Mouse (Mus musculus): ENCODE results near the gene Pla2g2d.
A peak's percentile ranks its signal among the peaks of the same experiment; 100 is the strongest.

The Pla2g2d gene

GRCm38 (mm10) chr4:138757416-138757815, 18.1 kb upstream of the Pla2g2d start, which contains the start of gene Pla2g2f:
Pla2g2f (minus strand) TSS chr4:138757626.
- Histone ChIP-seq H3K4me1 (replicated peaks; ENCODE audit: low read depth, low read length) (peaks cover 20% of the 10 kb centered on the region), H3K4me3 (replicated peaks; ENCODE audit: low read length) (no peak within 1 kb of the TSS), H3K9me3 (ENCODE audit: low read length) (no peaks in the 10 kb centered on the region), H3K36me3 (ENCODE audit: insufficient read depth, low read length) (no peaks in the 10 kb centered on the region), H3K27me3 (ENCODE audit: insufficient read depth, low read length) (peaks cover 11% of the 10 kb centered on the region; the same call in 1 of the 2 replicates)
- TF ChIP-seq NANOG (IDR thresholded peaks at IDR 0.05; ENCODE audit: borderline replicate concordance, low read length) (no peak), POU5F1 (IDR thresholded peaks at IDR 0.05; ENCODE audit: borderline replicate concordance, low read length) (no peak), CTCF (conservative IDR thresholded peaks at IDR 0.05; ENCODE audit: low read length) (no peak)

GRCm38 (mm10) chr4:138762266-138762665, 13.3 kb upstream of the Pla2g2d start:
- Histone ChIP-seq H3K4me3 (replicated peaks; ENCODE audit: low read length) (no peak overlapping the region), H3K36me3 (ENCODE audit: insufficient read depth, low read length) (no peaks in the 10 kb centered on the region), H3K4me1 (replicated peaks; ENCODE audit: low read depth, low read length) (no peaks in the 10 kb centered on the region), H3K9me3 (ENCODE audit: low read length) (no peaks in the 10 kb centered on the region), H3K27me3 (ENCODE audit: insufficient read depth, low read length) (peaks cover 13% of the 10 kb centered on the region)
- TF ChIP-seq POU5F1 (IDR thresholded peaks at IDR 0.05; ENCODE audit: borderline replicate concordance, low read length) = no peak
- TF ChIP-seq CTCF (conservative IDR thresholded peaks at IDR 0.05; ENCODE audit: low read length) = no peak
- TF ChIP-seq NANOG (IDR thresholded peaks at IDR 0.05; ENCODE audit: borderline replicate concordance, low read length) = no peak

GRCm38 (mm10) chr4:138771970-138772369, 3.6 kb upstream of the Pla2g2d start:
- Histone ChIP-seq H3K4me1 (replicated peaks; ENCODE audit: low read depth, low read length) (no peaks in the 10 kb centered on the region), H3K27me3 (ENCODE audit: insufficient read depth, low read length) (peaks cover 22% of the 10 kb centered on the region), H3K9me3 (ENCODE audit: low read length) (no peaks in the 10 kb centered on the region), H3K36me3 (ENCODE audit: insufficient read depth, low read length) (no peaks in the 10 kb centered on the region), H3K4me3 (replicated peaks; ENCODE audit: low read length) (no peak overlapping the region)
- TF ChIP-seq CTCF (conservative IDR thresholded peaks at IDR 0.05; ENCODE audit: low read length) (no peak), POU5F1 (IDR thresholded peaks at IDR 0.05; ENCODE audit: borderline replicate concordance, low read length) (no peak), NANOG (IDR thresholded peaks at IDR 0.05; ENCODE audit: borderline replicate concordance, low read length) (no peak)

- TF ChIP-seq NANOG (IDR thresholded peaks at IDR 0.05; ENCODE audit: borderline replicate concordance, low read length) (no peak), CTCF (conservative IDR thresholded peaks at IDR 0.05; ENCODE audit: low read length) (no peak), POU5F1 (IDR thresholded peaks at IDR 0.05; ENCODE audit: borderline replicate concordance, low read length) (no peak)
- Histone ChIP-seq H3K27me3 (ENCODE audit: insufficient read depth, low read length) (peaks cover 23% of the 10 kb centered on the region), H3K9me3 (ENCODE audit: low read length) (no peaks in the 10 kb centered on the region), H3K36me3 (ENCODE audit: insufficient read depth, low read length) (no peaks in the 10 kb centered on the region), H3K4me1 (replicated peaks; ENCODE audit: low read depth, low read length) (peaks cover 3% of the 10 kb centered on the region; the same call in 1 of the 2 replicates), H3K4me3 (replicated peaks; ENCODE audit: low read length) (no peak overlapping the region)
Measured at GRCm38 (mm10) chr4:138772386-138772785, 3.1 kb upstream of the Pla2g2d start.

- Histone ChIP-seq H3K27me3 (ENCODE audit: insufficient read depth, low read length) (peaks cover 48% of the 10 kb centered on the region), H3K4me3 (replicated peaks; ENCODE audit: low read length) (no peak overlapping the region), H3K36me3 (ENCODE audit: insufficient read depth, low read length) (no peaks in the 10 kb centered on the region), H3K4me1 (replicated peaks; ENCODE audit: low read depth, low read length) (peaks cover 34% of the 10 kb centered on the region), H3K9me3 (ENCODE audit: low read length) (no peaks in the 10 kb centered on the region)
- TF ChIP-seq POU5F1 (IDR thresholded peaks at IDR 0.05; ENCODE audit: borderline replicate concordance, low read length) (no peak), CTCF (conservative IDR thresholded peaks at IDR 0.05; ENCODE audit: low read length) (no peak), NANOG (IDR thresholded peaks at IDR 0.05; ENCODE audit: borderline replicate concordance, low read length) (no peak)
Measured at GRCm38 (mm10) chr4:138777417-138778407, 2.2 kb downstream of the Pla2g2d start.

GRCm38 (mm10) chr4:138780300-138780699, 4.8 kb downstream of the Pla2g2d start:
- Histone ChIP-seq H3K4me3 (replicated peaks; ENCODE audit: low read length) (no peak overlapping the region), H3K9me3 (ENCODE audit: low read length) (no peaks in the 10 kb centered on the region), H3K36me3 (ENCODE audit: insufficient read depth, low read length) (no peaks in the 10 kb centered on the region), H3K27me3 (ENCODE audit: insufficient read depth, low read length) (peaks cover 48% of the 10 kb centered on the region), H3K4me1 (replicated peaks; ENCODE audit: low read depth, low read length) (peaks cover 34% of the 10 kb centered on the region)
- no peak for TF ChIP-seq POU5F1 (IDR thresholded peaks at IDR 0.05; ENCODE audit: borderline replicate concordance, low read length)
- TF ChIP-seq CTCF (conservative IDR thresholded peaks at IDR 0.05; ENCODE audit: low read length) = no peak
- TF ChIP-seq NANOG (IDR thresholded peaks at IDR 0.05; ENCODE audit: borderline replicate concordance, low read length) = no peak

- Histone ChIP-seq H3K4me1 (replicated peaks; ENCODE audit: low read depth, low read length) (peaks cover 39% of the 10 kb centered on the region), H3K36me3 (ENCODE audit: insufficient read depth, low read length) (no peaks in the 10 kb centered on the region), H3K27me3 (ENCODE audit: insufficient read depth, low read length) (peaks cover 32% of the 10 kb centered on the region), H3K9me3 (ENCODE audit: low read length) (no peaks in the 10 kb centered on the region), H3K4me3 (replicated peaks; ENCODE audit: low read length) (no peak overlapping the region)
- TF ChIP-seq POU5F1 (IDR thresholded peaks at IDR 0.05; ENCODE audit: borderline replicate concordance, low read length) (no peak), NANOG (IDR thresholded peaks at IDR 0.05; ENCODE audit: borderline replicate concordance, low read length) (no peak), CTCF (conservative IDR thresholded peaks at IDR 0.05; ENCODE audit: low read length) (no peak)
Measured at GRCm38 (mm10) chr4:138782098-138782497, 6.6 kb downstream of the Pla2g2d start.

- H3K4me1 ChIP-seq (replicated peaks; ENCODE audit: low read depth, low read length) = peaks cover 16% of the 10 kb centered on the region
- TF ChIP-seq POU5F1 (IDR thresholded peaks at IDR 0.05; ENCODE audit: borderline replicate concordance, low read length) = no peak
- TF ChIP-seq CTCF (conservative IDR thresholded peaks at IDR 0.05; ENCODE audit: low read length) = peak; percentile 44
- TF ChIP-seq NANOG (IDR thresholded peaks at IDR 0.05; ENCODE audit: borderline replicate concordance, low read length) = no peak
- no peaks in the 10 kb centered on the region for H3K9me3 ChIP-seq (ENCODE audit: low read length)
- peaks cover 11% of the 10 kb centered on the region; the same call in 1 of the 2 replicates for H3K27me3 ChIP-seq (ENCODE audit: insufficient read depth, low read length)
- H3K4me3 ChIP-seq (replicated peaks; ENCODE audit: low read length) = no peak overlapping the region
- no peaks in the 10 kb centered on the region for H3K36me3 ChIP-seq (ENCODE audit: insufficient read depth, low read length)
Measured at GRCm38 (mm10) chr4:138785721-138786120, 10.2 kb downstream of the Pla2g2d start.

Data from E14TG2a.4 (cell line).